Mouse (Mus musculus) liver, adult 2 months (tissue): ENCODE measurements around the gene Fer1l4.

Experiments
- CTCF ChIP-seq: fragments of 200-500 bp; IDR thresholded peaks from 2 replicates; pipeline ENCODE4 v1.5.1; 2011; ENCODE audit warnings: low read depth, low read length, control low read depth
- POLR2A ChIP-seq: fragments of 200-500 bp; IDR thresholded peaks from 2 replicates; pipeline ENCODE4 v1.6.1; 2011; ENCODE audit warnings: low read length, control low read depth; ENCODE audit not compliant: insufficient read depth; ENCODE audit errors: extremely low read depth

- TF ChIP-seq CTCF (no peak), POLR2A (no peak)
Observed at GRCm38 (mm10) chr2:155991151-155991550, 61.6 kb downstream of the Fer1l4 start.
